Comparison of ENCODE assay signal across 9 mouse cellular contexts in the genomic region with DNA sequence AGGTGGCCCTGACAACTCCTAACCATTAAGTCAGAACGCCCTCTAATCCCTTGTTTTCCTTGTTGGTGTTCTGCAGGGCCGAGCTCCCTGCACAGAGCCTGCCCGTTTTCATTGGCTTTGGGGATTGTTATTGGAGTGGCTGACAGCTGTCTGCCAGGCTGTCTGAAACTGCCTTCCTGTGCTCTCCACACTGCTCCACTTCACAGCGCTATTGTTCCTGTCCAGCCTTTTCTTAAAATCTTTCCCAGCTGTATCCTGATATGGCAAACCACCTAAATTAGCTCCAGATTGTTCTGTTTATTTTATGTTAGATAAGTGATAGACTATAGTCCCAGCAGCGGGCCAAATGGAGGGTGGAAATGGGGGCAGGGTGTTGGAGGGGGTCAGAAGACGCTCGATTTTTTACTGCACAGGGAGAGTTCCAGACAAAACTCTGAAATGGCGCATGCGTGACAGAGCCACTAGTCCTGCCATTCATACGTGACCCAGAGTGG.
DNase-seq lines count a peak whose midpoint lies in the region; ATAC-seq lines count a peak whose summit lies in the region.
"Had no signal": no experiment of that assay in that cellular context is flagged by ENCODE, and none has a peak within 500 bp of the region (broad histone marks: within the 10 kb centered on the region; RNA-seq: fewer than 3 reads in every experiment).

No protein-coding gene starts in this region.

- H3K9me3 ChIP-seq in hindbrain, embryonic 15.5 days, result no peaks in the 10 kb centered on the region
- no peaks in the 10 kb centered on the region for H3K9me3 ChIP-seq in midbrain, embryonic 13.5 days
- H3K9me3 ChIP-seq: liver, embryonic 15.5 days had no signal

- no peak overlapping the region for H3K9ac ChIP-seq in hindbrain, embryonic 15.5 days
- no peak overlapping the region for H3K9ac ChIP-seq in midbrain, embryonic 13.5 days (replicated peaks)
- H3K9ac ChIP-seq: liver, embryonic 15.5 days had no signal

- 34% methylated on average over 10 of the region's 10 CpGs for WGBS in hindbrain, embryonic 15.5 days
- 18% methylated on average over 10 of the region's 10 CpGs for WGBS in midbrain, embryonic 13.5 days

- H3K27ac ChIP-seq in hindbrain, embryonic 15.5 days (replicated peaks), result peak overlapping the region; percentile 71
- H3K27ac ChIP-seq in midbrain, embryonic 13.5 days, result peak overlapping the region; percentile 81
- H3K27ac ChIP-seq: liver, embryonic 15.5 days had no signal

- H3K4me2 ChIP-seq in hindbrain, embryonic 15.5 days, result no peak overlapping the region
- H3K4me2 ChIP-seq in midbrain, embryonic 13.5 days (replicated peaks), result no peak overlapping the region
- H3K4me2 ChIP-seq: liver, embryonic 15.5 days had no signal

- peaks cover 13% of the 10 kb centered on the region for H3K4me1 ChIP-seq in hindbrain, embryonic 15.5 days (replicated peaks)
- H3K4me1 ChIP-seq in midbrain, embryonic 13.5 days (replicated peaks), result peaks cover 22% of the 10 kb centered on the region
- H3K4me1 ChIP-seq: liver, embryonic 15.5 days had no signal

- peak; percentile 64 for DNase-seq in brain, adult 2 months (ENCODE audit: low read depth, low spot score)
- peak; percentile 33 for DNase-seq in cerebellum, adult 9-10 months
- peak; percentile 33 for DNase-seq in gastrocnemius, postnatal 10 days
- no peak for DNase-seq in left cerebral cortex, postnatal 25 days (ENCODE audit: low spot score in 2 of 2)
- no peak for DNase-seq in thymus, postnatal 4 days
- DNase-seq in thymus, postnatal 36 days, result no peak

- ATAC-seq in hindbrain, embryonic 15.5 days (ENCODE audit: low FRiP score, low read depth), result peak; percentile 81
- peak; percentile 95 for ATAC-seq in midbrain, embryonic 13.5 days

- no peaks in the 10 kb centered on the region for H3K36me3 ChIP-seq in hindbrain, embryonic 15.5 days
- H3K36me3 ChIP-seq in midbrain, embryonic 13.5 days, result no peaks in the 10 kb centered on the region
- H3K36me3 ChIP-seq: liver, embryonic 15.5 days had no signal

- intact Hi-C loops in left cerebral cortex, postnatal 25 days (cut with DNase I), result no loop called here

- H3K27me3 ChIP-seq in hindbrain, embryonic 15.5 days, result no peaks in the 10 kb centered on the region
- no peaks in the 10 kb centered on the region for H3K27me3 ChIP-seq in midbrain, embryonic 13.5 days
- H3K27me3 ChIP-seq: liver, embryonic 15.5 days had no signal

- H3K4me3 ChIP-seq in hindbrain, embryonic 15.5 days, result no peak overlapping the region
- H3K4me3 ChIP-seq in midbrain, embryonic 13.5 days (replicated peaks), result no peak overlapping the region
- H3K4me3 ChIP-seq: liver, embryonic 15.5 days had no signal

Comparison
In these comparisons a context has a peak if more than half of its experiments do, and no peak if none do; other contexts are left out.
1. DNase-seq: peak in brain, adult 2 months (single experiment), cerebellum, adult 9-10 months (single experiment) and gastrocnemius, postnatal 10 days (single experiment); none in left cerebral cortex, postnatal 25 days (0 of 2), thymus, postnatal 4 days (single experiment) and thymus, postnatal 36 days (0 of 2).